Mouse (Mus musculus) heart, adult 9 months (tissue): ENCODE measurements at regions not wholly inside any gene's neighbourhood (a gene's known extent, or its start where the extent isn't known, plus 50 kb on each side); places are given as distances from the start of the nearest gene placed in this dataset.

ENCODE experiments used
- DNase-seq, 2 experiments: peaks; one replicate each; pipeline ENCODE4 v3.0.0; 2022; ENCODE audit warnings: low spot score in 2 of 2

DNA sequence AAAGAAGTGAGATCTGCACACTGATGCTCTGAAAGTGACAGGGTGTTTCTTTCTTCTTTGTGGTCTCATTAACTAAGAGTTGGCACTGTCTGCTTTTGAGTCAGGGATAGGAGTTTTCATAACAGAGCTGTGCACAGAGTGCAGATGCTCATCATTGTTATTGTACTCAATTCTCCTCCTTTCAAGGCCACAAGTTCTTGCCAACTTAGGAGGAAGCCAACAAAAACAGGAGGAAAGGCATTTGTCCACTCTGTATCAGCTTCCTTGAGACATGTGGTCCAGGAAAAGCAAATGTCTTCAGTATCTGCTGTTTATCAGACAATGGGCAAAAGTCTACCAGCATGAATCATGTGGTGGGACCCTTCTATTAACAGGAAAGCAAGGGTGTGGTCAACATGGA is 345.1 kb downstream of the Fam181b start:
- peak; percentile 23 to 32 for DNase-seq

DNA sequence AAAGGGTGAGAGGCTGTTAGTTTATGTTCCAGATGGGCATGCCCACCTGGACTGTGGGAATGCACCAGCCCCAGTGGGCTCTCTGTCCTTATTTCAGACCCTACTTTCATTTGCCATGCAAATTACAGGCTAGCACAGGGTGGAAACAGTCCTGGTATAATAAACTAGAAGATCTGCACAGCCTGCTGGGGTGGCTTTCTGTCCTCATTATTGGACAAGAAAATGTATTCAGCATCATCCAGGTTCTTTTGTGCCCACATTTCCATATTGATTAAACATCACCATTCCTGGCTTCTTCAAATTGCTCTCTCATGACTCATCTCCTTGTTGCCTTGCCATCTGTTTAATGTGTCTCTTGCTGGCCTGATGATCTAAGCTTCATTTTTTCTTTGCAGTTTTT is 355.4 kb downstream of the Fam181b start:
- no peak for DNase-seq

DNA sequence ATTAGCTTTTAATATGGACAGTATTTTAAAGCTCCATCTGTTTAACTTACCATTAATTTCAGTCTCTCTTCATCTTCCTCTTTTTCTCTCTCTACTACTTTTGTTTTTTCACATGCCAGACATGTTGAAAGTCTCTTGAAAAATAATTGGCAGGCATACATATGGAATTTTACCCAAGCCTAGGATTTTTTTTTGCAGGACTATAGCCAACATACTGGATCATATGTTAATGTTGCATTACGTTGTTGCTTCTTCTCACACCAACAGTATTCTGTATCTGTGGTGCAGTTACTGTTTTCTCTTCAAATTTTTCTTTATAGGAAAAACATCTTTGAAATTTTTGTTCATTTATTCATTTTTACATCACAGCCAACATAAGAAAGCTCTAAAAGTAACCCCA is 374.4 kb downstream of the Fam181b start:
- DNase-seq: no peak

DNA sequence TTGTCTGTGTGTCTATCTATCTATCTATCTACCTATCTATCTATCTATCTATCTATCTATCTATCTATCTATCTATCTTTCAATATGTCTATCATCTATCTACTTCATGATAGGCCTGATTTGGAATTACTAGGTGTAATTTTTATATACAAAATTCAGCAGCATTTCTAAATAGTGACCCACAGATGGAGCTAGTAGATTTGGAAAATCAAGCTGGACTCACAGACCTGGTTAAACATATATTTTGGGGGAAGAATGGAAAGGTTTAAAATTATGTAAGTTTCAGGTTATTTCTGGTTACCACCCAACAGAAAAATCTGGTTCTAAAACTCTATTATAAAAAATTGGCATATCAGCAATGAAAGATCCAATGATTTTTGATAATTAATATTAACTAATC is 383.7 kb downstream of the Fam181b start:
- no peak for DNase-seq

DNA sequence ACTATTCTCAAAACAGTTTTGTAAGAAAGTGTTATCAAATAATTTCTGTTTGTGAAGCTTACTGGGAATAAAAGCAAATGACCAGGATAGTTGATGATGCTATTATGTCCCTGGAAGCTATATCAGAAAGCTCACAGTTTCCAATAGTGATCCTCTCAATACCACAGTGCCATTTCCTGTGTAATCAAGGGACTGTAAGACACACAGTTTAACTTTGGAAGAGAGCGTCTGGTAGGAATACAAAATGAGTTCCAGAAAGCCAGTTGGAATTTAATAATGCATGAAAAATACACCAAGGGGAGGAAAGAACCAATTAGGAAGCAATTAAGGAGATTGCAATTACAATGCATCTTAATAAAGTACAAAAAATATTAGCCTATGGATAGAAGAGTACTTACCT is 393.7 kb downstream of the Fam181b start:
- DNase-seq: no peak

DNA sequence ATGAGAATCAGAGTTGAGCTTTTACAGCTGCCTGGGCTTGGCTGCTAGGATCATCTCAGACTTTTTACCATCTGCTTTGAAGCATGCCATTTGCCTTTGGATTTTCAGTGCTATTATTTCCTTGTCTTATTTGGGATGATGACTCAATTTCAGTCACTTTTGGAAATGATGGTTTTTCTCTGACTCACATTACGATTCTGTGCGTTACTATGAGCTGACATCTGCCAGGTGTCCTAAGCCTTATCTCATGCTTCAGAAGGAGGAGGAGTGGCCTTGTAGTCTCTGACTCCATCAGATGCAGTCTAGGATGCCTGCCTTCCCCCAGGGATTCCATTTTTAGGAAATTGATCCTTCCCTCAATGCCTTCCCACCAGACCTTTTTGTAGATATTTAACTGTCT is 431.0 kb downstream of the Fam181b start:
- no peak for DNase-seq

DNA sequence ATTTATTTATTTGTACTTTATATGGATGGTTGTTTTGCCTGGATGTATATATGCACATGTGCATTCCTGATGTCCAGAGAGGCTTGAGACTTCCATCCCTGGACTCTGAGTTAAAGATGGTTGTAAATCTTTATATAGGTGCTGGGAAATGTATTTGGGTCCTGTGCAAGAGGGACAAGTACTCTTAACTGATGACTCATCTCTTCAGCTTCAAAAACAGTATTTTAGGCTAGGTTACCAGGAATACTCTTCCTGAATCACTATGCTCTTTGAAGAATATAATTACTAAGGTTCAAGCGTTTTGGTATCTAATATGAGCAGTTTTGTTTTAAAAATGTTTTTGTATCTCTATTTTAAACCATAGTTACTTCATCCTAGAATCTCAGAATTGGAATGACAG is 431.6 kb downstream of the Fam181b start:
- DNase-seq: no peak

DNA sequence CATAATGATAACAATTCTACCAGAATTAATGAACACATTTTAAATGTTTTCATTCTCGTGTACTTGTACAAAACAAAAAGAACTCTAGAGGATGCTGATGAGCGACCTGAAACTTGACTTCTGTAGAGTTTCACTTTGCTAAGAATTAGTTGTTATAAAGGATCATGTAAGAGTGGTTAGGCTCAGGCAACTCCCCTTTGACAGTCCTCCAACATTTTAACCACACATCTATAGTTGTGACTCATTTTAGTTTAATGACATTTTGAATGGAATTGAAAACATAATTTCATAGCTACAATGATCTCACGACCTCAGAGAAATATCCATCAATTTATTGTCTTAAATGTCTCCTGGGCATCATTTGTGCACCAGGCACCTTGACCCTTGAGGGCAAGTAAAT is 479.5 kb downstream of the Fam181b start:
- no peak for DNase-seq

DNA sequence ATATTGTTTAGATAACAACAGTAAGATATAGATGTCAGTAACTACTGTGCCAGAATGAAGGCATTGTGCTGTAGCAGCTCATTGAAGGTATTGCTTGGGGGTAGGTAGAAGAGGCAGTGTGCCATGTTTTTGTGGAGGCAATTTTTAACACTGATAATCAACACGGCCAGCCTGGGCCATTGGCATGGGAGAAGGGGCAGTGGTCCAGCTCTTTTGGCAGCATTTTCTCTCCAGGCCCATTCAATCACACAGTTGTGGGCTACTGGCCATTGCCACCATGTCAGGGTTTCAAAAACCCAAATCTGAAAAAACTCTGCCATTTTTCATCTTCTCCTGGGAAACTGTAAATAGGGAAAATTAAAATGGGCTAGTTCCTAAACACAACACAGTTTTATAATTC is 497.9 kb downstream of the Fam181b start:
- DNase-seq: no peak

DNA sequence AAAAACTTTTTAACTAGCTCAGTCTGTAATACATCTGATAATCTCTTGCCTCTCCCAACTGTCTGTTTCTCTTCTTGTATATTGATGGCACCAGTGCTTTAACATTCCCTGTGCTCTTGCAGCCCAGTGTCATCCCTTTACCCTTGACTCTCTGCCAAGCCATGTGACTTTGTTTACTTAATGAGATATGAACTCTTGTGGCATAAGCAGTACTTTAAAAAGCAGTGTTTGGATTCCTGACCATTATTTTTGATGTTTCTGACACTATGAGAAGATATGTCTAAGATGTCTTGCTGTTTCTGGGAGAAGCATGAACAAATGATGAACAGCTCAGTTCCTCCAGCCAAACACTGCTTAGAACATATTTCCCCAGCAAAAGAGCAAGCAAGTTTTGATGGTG is 507.5 kb downstream of the Fam181b start:
- no peak for DNase-seq

DNA sequence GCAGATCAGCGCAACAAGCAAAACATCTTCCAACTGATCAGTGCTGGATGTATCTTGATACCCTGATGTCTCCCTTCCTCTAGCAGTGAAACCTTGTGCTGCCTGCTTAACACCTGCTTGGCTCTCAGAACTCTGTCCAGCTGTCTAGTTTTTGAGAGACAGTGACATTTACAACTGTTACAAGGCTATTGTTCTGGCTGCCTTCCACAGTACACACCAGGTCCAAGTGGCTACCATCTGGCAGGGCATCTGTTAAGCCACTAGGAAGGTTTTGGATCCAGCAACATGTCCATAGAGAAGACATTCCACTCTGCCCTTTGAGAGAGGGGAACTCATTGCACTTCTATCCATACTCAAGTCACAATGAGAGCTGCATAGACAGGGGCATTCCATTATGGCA is 508.4 kb downstream of the Fam181b start:
- DNase-seq: no peak
